Mouse (Mus musculus) spleen, postnatal 10 days (tissue): ENCODE measurements at regions not wholly inside any gene's neighbourhood (a gene's known extent, or its start where the extent isn't known, plus 50 kb on each side); places are given as distances from the start of the nearest gene placed in this dataset.

Experiments used
- DNase-seq, 2 experiments: peaks; one replicate each; pipeline ENCODE4 v3.0.0; 2021 to 2022; ENCODE audit warnings: low spot score in 2 of 2

DNA sequence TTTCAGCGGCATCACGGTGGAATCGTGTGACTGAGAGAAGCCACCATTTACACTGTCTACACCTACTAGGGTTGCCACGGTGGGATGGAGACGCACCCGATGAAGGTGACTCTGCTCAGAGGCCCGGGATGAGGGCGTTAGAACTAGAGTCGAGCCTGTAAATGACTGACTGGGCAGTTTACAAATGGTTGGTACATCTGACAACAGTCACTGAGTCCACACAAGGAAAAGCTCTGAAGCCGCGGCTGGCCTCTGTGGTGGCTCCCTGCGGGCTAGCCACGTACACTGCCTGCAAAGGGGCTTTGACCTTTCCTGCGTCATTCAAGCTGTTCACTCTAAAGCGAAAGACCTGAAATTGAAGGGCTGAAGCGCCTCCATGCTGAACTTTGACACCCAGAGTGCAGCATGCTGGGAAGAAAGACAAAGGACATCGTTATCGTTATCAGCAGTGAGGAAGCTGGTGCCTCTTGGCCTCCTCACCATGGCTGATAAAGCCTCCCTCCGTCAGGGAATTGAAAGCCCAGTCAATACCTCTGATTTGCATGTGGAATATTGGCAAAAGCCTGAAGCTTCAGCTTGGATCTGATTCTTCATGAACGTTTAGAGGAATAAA lies 462.1 kb upstream of the Arglu1 start:
- DNase-seq = no peak

DNA sequence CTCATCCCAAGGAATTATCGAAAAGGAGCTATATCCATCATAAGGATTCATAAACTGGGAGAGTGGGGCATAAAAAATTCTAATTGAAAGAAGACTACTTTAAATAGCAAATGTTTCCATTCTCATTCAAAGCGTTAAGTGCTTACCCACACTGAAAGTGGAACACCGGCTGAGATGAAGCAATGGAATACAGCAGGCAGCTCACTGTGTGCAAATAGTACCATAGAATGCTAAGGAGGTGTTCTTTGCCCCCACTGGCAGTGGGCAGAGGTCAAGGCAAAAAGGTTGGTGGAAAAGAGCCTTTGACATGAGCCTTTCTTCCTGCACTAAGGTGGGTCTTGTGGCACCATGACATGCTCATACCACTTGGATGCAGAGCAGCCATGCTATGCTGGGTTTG lies 454.0 kb upstream of the Arglu1 start:
- DNase-seq = no peak

DNA sequence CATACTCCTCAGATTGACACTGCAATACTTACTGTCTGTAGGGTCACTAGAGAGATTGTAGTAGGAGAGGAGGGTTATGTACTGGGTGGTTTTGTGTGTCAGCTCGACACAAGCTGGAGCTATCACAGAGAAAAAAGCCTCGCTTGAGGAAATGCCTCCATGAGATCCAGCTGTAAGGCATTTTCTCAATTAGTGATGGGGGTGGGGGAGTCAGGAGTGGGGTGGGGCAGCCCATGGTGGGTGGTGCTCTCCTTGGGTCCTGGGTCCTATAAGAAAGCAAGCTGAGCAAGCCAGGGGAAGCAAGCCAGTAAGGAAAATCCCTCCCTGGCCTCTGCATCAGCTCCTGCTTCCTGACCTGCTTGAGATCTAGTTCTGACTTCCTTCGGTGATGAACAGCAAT lies 449.5 kb upstream of the Arglu1 start:
- DNase-seq = no peak

- DNase-seq = no peak
Observed at GRCm38 (mm10) chr8:9139059-9139620, 448.8 kb upstream of the Arglu1 start.

DNA sequence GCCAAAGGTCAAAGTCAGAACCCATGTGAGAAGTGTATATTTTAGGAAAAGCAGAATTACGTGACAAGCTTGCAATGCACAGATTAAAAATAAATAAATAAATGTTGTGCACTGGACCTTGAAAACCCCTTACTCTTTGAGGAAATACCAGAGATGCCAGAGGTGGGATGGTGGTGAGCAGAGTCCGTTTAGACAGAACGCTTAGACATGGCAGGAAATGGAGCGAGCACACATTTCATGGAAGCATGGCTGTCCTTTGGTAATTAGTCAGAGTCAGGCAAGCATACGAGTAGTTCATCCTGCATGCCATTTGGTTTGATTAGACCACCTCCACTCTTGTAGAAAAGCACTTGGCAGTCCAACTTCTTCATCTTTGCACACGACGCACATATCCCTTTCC lies 443.4 kb upstream of the Arglu1 start:
- no peak for DNase-seq

- DNase-seq = no peak
Observed at GRCm38 (mm10) chr8:9132612-9133218, 442.4 kb upstream of the Arglu1 start.

DNA sequence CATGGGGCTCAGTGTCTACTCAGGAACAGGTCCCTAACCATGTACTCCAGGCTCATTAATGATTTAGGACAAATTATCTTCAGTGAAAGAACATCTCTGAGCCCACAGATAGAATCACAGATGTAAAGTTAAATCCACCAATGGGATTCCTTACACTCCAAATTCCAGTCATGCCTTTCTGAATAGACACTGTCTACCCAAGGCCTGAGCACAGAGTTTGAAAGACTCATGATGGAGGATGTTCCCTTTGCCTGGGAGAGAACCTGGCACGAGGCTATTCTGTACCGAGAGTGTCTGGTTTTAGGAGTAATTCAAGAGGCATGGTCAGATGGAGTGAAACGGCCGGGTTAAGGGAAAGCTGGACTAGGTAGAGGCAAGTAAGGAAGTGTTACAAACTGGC lies 440.9 kb upstream of the Arglu1 start:
- DNase-seq = no peak

DNA sequence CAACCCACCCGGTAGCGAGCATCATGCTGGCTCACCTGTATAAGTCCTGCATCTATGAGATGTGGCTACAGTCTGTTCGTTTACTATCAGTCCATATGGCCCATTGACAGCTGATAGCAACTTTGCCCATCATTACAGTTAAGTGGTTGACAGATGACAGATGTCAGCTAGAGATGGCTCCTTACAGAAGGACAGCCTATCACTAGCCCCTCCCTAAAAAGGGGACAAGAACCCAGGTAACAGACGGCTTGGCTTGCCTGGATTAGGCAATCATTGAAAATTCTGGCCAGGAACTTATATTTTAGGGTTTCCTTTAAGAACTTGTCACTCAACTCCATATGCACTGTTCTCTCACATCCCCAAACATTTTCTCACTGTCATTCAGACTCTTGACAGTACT lies 434.2 kb upstream of the Arglu1 start:
- DNase-seq = no peak

GRCm38 (mm10) chr8:9117809-9118737 lies 427.8 kb upstream of the Arglu1 start:
- DNase-seq = no peak

GRCm38 (mm10) chr8:9095980-9096379 lies 405.7 kb upstream of the Arglu1 start:
- no peak for DNase-seq

- DNase-seq = no peak
Observed at GRCm38 (mm10) chr8:9094002-9094401, 403.7 kb upstream of the Arglu1 start.

- DNase-seq = no peak
Observed at GRCm38 (mm10) chr8:9093356-9093755, 403.0 kb upstream of the Arglu1 start.

DNA sequence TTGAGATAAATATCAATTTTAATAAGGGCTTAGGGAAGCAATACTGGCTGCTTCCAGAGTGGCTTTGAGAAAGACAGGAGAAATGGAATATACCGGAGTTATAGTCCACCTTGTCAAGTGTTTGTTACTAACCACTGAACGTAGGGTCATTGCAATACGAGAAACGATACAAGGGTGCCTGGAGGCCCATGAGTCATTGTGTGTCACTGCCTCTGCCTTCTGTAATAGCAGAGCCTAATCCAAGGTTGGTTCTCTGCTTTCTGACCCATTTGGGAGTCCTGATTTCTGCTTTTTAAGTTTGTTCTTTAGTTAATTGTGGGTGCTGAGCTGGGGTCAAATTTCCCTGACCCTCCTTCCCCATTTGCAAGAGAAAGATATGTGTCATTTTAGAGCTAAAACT lies 382.4 kb upstream of the Arglu1 start:
- DNase-seq = no peak

GRCm38 (mm10) chr8:9072286-9072685 lies 382.0 kb upstream of the Arglu1 start:
- no peak for DNase-seq

DNA sequence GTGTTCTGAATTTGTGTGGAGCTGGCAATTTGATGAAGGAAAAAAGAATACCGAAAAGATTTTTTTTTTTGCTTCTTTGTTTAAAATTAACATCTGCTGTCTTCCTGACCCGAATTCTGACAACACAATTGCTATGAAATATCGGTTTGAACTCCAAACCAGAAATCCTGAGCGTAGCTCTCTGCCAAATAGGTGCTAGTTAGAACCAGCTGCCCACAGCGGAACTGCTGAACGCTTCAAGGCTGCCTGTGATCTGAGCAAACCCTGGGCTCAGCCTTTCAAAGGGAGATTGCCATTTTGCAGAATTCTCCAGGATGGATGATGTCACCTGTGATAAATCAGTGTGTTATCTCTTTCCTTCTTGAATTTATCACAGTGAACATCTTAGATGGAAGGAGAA lies 380.6 kb upstream of the Arglu1 start:
- DNase-seq = no peak

GRCm38 (mm10) chr8:9069845-9070244 lies 379.5 kb upstream of the Arglu1 start:
- DNase-seq = no peak

GRCm38 (mm10) chr8:9067731-9068130 lies 377.4 kb upstream of the Arglu1 start:
- no peak for DNase-seq

DNA sequence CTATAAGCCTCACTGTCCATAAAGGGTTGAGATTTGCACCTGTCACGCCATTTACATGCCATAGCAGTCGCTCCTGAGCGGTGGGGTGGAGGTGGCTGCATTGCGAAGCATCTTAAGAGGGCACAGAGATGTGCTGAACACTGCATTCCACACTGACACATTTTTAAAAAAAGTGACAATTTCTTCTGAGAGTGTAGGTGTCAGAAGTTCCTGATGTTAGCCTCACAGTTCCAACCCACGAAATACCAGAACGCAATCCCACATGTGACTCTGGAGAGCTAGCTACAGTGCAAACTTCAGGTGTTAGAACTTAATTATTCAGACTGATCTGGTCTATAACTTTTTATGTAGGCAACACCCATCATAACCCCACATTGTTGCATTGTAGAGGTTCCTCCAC lies 369.8 kb upstream of the Arglu1 start:
- DNase-seq = no peak

GRCm38 (mm10) chr8:9055416-9055819 lies 365.1 kb upstream of the Arglu1 start:
- DNase-seq = no peak

GRCm38 (mm10) chr8:9054801-9055200 lies 364.5 kb upstream of the Arglu1 start:
- no peak for DNase-seq

DNA sequence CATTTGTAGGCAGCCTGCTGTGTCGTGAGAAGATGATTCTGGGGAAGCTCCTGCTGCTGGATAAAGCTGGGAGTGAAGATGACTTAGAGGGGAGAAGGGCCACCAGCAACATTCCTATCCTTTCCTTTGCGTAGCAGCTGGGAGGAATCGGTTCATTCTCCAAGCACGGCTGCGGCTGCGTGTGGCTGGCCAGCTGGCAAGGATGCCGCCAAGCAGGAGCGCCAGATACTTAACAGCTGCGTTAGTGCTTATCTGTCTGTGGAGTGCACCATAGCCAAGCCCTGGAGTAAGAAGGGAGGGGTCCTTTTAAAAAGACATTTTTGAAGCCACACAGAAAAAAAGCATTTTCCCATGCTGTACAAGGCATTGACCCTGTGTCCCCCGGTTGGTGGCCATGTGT lies 361.4 kb upstream of the Arglu1 start:
- no peak for DNase-seq

DNA sequence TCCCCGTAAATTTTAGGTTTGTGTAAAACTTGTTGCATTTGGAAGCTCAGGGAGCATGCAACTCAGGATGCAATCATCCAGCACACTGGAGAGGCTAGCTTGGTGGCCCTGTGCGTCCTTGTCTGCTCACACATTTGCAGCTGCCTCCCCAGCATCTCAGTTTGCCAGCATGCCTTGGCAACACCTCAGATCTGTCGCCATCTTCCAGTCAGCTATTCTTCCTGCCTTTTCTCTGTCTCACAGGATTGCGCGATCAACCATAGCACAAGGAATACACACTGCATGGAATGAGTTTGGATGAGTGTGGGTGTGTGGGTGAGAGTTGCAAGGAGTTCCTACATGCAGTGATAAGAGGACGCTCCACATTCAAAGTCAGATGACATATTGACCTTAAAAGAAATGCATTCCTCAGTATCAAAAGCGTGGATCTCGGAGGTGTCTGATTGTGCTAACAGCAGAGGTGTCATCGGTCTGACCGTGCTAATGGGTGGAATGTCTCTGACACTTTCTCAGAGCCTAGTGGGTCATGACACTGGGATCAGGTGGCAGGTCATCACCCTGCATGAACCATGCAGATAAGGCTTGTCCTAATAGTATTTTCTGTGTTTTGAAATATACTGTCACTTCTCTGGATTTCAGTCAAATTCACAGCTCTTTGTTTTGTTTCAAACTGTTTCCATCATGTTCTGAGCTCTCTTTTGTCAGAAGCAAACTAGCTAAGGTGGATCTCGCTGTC lies 360.6 kb upstream of the Arglu1 start:
- DNase-seq = no peak
